Mouse (Mus musculus) embryonic facial prominence, embryonic 14.5 days (tissue): ENCODE measurements at regions not wholly inside any gene's neighbourhood (a gene's known extent, or its start where the extent isn't known, plus 50 kb on each side); places are given as distances from the start of the nearest gene placed in this dataset.

Source experiments
- ATAC-seq: fragments of 200-750 bp; cut with Nextera tagmentation; 2 replicates; pipeline ENCODE4 v1.8.0; 2017; ENCODE audit warnings: low read depth, moderate number of reproducible peaks, moderate TSS enrichment
- DNase-seq: peaks from one replicate; pipeline ENCODE4 v3.0.0-alpha.2; 2015; ENCODE audit warnings: low spot score
- H3K27ac ChIP-seq: fragments of 300-500 bp; sonication (generic); replicated peaks from 2 replicates; pipeline ENCODE4 v1.5.1; 2014; ENCODE audit warnings: low read depth, mild to moderate bottlenecking, low read length, moderate library complexity
- H3K27me3 ChIP-seq: fragments of 300-500 bp; sonication (generic); replicated peaks from 2 replicates; pipeline ENCODE4 v1.6.1; 2014; ENCODE audit warnings: low read length; ENCODE audit not compliant: control insufficient read depth, insufficient read depth
- H3K36me3 ChIP-seq: fragments of 300-500 bp; sonication (generic); 2 replicates; pipeline ENCODE4 v1.6.1; 2014; ENCODE audit warnings: low read length, mixed read lengths; ENCODE audit not compliant: control insufficient read depth, insufficient read depth
- H3K4me1 ChIP-seq: fragments of 300-500 bp; sonication (generic); 2 replicates; pipeline ENCODE4 v1.6.1; 2014; ENCODE audit warnings: antibody characterized with exemption, low read length; ENCODE audit not compliant: control insufficient read depth, insufficient read depth
- H3K4me2 ChIP-seq: fragments of 300-500 bp; sonication (generic); 2 replicates; pipeline ENCODE4 v1.6.1; 2014; ENCODE audit warnings: low read depth, mild to moderate bottlenecking, low read length, moderate library complexity, mixed read lengths
- H3K4me3 ChIP-seq: fragments of 300-500 bp; sonication (generic); 2 replicates; pipeline ENCODE4 v1.5.1; 2014; ENCODE audit warnings: low read depth, mild to moderate bottlenecking, low read length
- H3K9ac ChIP-seq: fragments of 300-500 bp; sonication (generic); 2 replicates; pipeline ENCODE4 v1.6.1; 2014; ENCODE audit warnings: low read depth, mild to moderate bottlenecking, low read length, moderate library complexity, mixed read lengths
- H3K9me3 ChIP-seq: fragments of 300-500 bp; sonication (generic); 2 replicates; pipeline ENCODE4 v1.6.1; 2016; ENCODE audit warnings: low read length; ENCODE audit not compliant: control insufficient read depth
- WGBS: fragments of 180-500 bp; shearing (Covaris S2); extraction: QIAGEN DNeasy Blood & Tissue Kit; methylation state at CpG from one replicate; pipeline ENCODE4 v1.1.7; 2014; 5-methylcytosine and 5-hydroxymethylcytosine counted together

- H3K27me3 ChIP-seq: no peaks in the 10 kb centered on the region
- no peaks in the 10 kb centered on the region for H3K9me3 ChIP-seq
- H3K27ac ChIP-seq: no peak overlapping the region
- no peak overlapping the region for H3K9ac ChIP-seq
- no peak for DNase-seq
- H3K4me1 ChIP-seq: no peaks in the 10 kb centered on the region
- H3K4me3 ChIP-seq: no peak overlapping the region
- no peaks in the 10 kb centered on the region for H3K36me3 ChIP-seq
- ATAC-seq: no peak
- no peak overlapping the region for H3K4me2 ChIP-seq
Measured at GRCm38 (mm10) chr2:81089121-81089520, 472.1 kb downstream of the Nup35 start.

GRCm38 (mm10) chr2:81105834-81106233 lies 488.8 kb downstream of the Nup35 start:
- 19% methylated on average over 3 of the region's 3 CpGs for WGBS
- Histone ChIP-seq H3K4me3 (no peak overlapping the region), H3K4me2 (no peak overlapping the region), H3K27me3 (no peaks in the 10 kb centered on the region), H3K9me3 (no peaks in the 10 kb centered on the region), H3K9ac (no peak overlapping the region), H3K27ac (no peak overlapping the region), H3K36me3 (no peaks in the 10 kb centered on the region), H3K4me1 (no peaks in the 10 kb centered on the region)
- DNase-seq (peak; percentile 6), ATAC-seq (no peak)

- H3K4me1 ChIP-seq: no peaks in the 10 kb centered on the region
- ATAC-seq (no peak), DNase-seq (no peak)
- no peaks in the 10 kb centered on the region for H3K9me3 ChIP-seq
- 90% methylated on average over 2 of the region's 2 CpGs for WGBS
- H3K4me2 ChIP-seq: no peak overlapping the region
- no peak overlapping the region for H3K4me3 ChIP-seq
- no peak overlapping the region for H3K9ac ChIP-seq
- no peak overlapping the region for H3K27ac ChIP-seq
- H3K36me3 ChIP-seq: no peaks in the 10 kb centered on the region
- H3K27me3 ChIP-seq: no peaks in the 10 kb centered on the region
Measured at GRCm38 (mm10) chr2:81118757-81119156, 501.7 kb downstream of the Nup35 start.

- no peak for ATAC-seq
- Histone ChIP-seq H3K4me2 (no peak overlapping the region), H3K27me3 (no peaks in the 10 kb centered on the region), H3K4me3 (no peak overlapping the region), H3K27ac (no peak overlapping the region), H3K9me3 (no peaks in the 10 kb centered on the region), H3K36me3 (no peaks in the 10 kb centered on the region), H3K4me1 (no peaks in the 10 kb centered on the region), H3K9ac (no peak overlapping the region)
- no peak for DNase-seq
- WGBS: 36% methylated on average over 2 of the region's 2 CpGs
Measured at GRCm38 (mm10) chr2:81120460-81121051, 503.5 kb downstream of the Nup35 start.

DNA sequence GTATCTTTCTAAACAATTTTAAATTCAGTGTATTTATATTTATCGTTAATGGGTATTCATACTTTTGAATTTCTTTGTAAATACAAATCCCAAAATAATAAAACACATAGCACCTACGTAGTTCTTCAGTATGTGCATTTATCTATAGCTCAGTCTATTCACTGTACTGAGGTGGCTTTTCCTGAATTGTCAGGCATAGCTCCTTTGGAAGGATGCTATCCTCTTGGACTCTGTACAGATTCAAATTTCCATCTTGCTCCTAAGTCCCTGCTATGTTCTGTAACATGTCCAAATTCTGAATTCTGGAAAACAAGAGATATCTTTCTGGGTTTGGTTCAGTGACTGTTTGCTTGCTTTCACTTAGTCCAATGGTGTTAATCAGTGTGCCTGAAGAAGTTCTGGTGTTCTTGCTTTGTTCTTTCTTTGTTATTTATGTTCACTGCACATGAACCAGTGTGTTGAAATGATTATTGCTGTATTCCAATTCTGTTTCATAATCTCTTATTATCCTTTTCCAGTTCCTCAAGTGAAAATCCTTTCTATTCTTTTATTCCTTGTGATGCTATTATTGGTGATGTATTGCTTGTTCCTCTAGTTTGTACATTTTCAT lies 519.5 kb downstream of the Nup35 start:
- H3K4me1 ChIP-seq: no peaks in the 10 kb centered on the region
- ATAC-seq (no peak), DNase-seq (no peak)
- no peak overlapping the region for H3K9ac ChIP-seq
- WGBS: 72% methylated on average over 2 of the region's 2 CpGs
- H3K4me3 ChIP-seq: no peak overlapping the region
- no peaks in the 10 kb centered on the region for H3K27me3 ChIP-seq
- no peak overlapping the region for H3K4me2 ChIP-seq
- H3K36me3 ChIP-seq: no peaks in the 10 kb centered on the region
- H3K27ac ChIP-seq: no peak overlapping the region
- no peaks in the 10 kb centered on the region for H3K9me3 ChIP-seq

GRCm38 (mm10) chr2:81143600-81143999 lies 526.6 kb downstream of the Nup35 start:
- WGBS: 17% methylated on average over 4 of the region's 4 CpGs
- no peaks in the 10 kb centered on the region for H3K36me3 ChIP-seq
- H3K4me2 ChIP-seq: no peak overlapping the region
- H3K4me3 ChIP-seq: no peak overlapping the region
- no peak overlapping the region for H3K9ac ChIP-seq
- ATAC-seq (peak; percentile 75; the same call in 1 of the 2 replicates), DNase-seq (peak; percentile 81)
- H3K4me1 ChIP-seq: peaks cover 10% of the 10 kb centered on the region; the same call in 1 of the 2 replicates
- no peaks in the 10 kb centered on the region for H3K27me3 ChIP-seq
- no peak overlapping the region for H3K27ac ChIP-seq
- no peaks in the 10 kb centered on the region for H3K9me3 ChIP-seq

DNA sequence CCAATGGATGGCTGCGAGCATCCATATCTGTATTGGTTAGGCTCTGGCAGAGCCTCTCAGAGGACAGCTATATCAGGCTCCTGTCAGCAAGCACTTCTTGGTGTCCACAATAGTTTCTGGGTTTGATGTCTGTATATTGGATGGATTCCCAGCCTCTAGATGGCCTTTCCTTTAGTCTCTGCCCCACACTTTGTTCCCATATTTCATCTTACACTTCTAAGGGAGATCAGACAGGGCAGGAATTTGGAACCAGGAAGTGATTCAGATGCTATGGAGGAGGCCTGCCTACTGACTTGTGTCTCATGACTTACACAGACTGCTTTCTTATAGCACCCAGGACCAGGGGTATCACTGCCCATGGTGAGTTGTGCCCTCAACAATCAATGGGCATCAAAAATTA lies 529.4 kb downstream of the Nup35 start:
- WGBS: 88% methylated on average over 1 of the region's 1 CpGs
- Histone ChIP-seq H3K4me1 (peaks cover 10% of the 10 kb centered on the region; the same call in 1 of the 2 replicates), H3K36me3 (no peaks in the 10 kb centered on the region), H3K4me3 (no peak overlapping the region), H3K27me3 (no peaks in the 10 kb centered on the region), H3K9ac (no peak overlapping the region), H3K9me3 (no peaks in the 10 kb centered on the region), H3K27ac (no peak overlapping the region), H3K4me2 (no peak overlapping the region)
- DNase-seq (no peak), ATAC-seq (no peak)

DNA sequence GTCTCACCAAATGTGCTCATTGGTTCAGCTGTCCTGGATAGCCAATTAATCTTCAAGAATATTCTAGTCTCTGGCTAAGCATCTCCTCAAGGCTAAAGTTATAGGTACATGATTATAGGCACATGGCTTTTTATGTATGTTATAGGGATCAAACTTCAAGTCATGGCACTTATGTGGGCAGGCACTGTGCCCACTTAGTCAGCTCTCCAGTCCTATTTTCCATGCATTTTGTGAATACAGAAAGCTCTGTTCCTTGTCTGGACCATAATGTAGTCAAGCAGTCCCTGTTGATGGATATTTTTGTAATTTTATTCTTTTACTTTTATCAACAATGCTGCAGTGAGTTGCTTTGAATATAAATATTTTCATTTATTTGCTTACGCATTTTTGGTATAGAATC lies 531.1 kb downstream of the Nup35 start:
- WGBS: 64% methylated on average over 1 of the region's 1 CpGs
- Histone ChIP-seq H3K9me3 (no peaks in the 10 kb centered on the region), H3K36me3 (no peaks in the 10 kb centered on the region), H3K4me3 (no peak overlapping the region), H3K27ac (no peak overlapping the region), H3K9ac (no peak overlapping the region), H3K4me1 (peaks cover 10% of the 10 kb centered on the region; the same call in 1 of the 2 replicates), H3K27me3 (no peaks in the 10 kb centered on the region), H3K4me2 (no peak overlapping the region)
- ATAC-seq (no peak), DNase-seq (peak; percentile 42)

- WGBS: 82% methylated on average over 2 of the region's 2 CpGs
- no peak overlapping the region for H3K4me2 ChIP-seq
- no peak overlapping the region for H3K9ac ChIP-seq
- no peak for ATAC-seq
- no peaks in the 10 kb centered on the region for H3K9me3 ChIP-seq
- no peaks in the 10 kb centered on the region for H3K27me3 ChIP-seq
- H3K4me1 ChIP-seq: no peaks in the 10 kb centered on the region
- H3K36me3 ChIP-seq: no peaks in the 10 kb centered on the region
- H3K27ac ChIP-seq: no peak overlapping the region
- no peak overlapping the region for H3K4me3 ChIP-seq
- peak; percentile 24 for DNase-seq
Measured at GRCm38 (mm10) chr2:81182421-81182820, 565.4 kb downstream of the Nup35 start.
